Mouse (Mus musculus) T-helper 1 cell (primary cell): ENCODE results near the gene Fam129a.
"Not testable (repeated sequence)": the region's sequence is repeated elsewhere in the genome, so short reads cannot be mapped to it uniquely, and the experiment has no call there.

ENCODE experiments used
- in situ Hi-C: fragments of 300-600 bp; cut with MboI, MseI; formaldehyde crosslinking; loops from one replicate; pipeline ENCODE4 v1.15.1; 2025; ENCODE audit warnings: high pct_unique_total_duplicates

The Fam129a gene

DNA sequence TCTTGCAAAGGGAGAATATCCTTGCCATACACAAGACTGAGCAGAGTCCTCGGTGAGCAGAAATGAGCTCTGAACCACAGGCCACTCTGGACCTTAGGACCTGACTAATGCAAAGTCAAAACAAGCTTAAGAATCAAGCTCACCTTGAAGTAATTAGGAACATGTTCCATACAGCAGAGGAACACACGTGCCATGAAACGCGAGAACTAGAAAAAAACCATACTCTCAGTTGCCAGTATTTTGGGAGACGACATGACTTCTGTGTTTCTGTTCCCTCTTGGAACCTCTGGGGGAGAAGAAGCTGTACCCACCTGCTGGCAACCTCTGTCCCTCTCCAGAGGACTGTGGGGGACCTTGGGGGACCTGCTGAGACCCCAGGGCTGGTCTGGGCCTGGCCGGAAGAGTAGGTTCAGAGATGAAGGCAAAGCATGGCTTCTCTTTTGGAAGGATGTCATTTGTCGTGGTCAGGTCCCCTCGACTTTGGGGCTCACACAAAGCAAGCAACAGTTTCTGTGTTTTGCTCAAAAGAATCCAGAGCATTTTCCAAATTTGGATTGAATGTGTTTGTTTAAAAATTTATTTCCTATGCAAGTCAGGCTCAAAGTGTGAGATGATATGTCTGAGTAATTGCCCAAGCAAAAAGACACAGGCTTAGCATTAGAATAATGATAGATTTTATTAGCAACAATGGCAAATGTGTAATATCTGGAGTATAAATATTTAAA, 12.6 kb downstream of the Fam129a start:
- in situ Hi-C loops: no loop called here

DNA sequence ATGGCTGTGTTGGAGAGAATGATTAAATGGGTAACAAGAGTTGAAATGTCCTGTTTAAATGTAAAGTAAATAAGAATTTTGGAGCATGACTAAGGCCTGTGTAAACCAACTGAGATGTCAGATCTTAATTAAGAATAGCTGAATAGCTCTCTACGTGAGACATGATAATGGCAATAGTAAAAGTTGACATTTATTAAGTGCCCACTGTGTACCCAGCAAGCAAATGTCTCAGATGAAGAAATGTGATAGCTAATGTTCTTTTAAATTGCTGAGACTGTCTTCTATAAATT, 13.1 kb downstream of the Fam129a start:
- in situ Hi-C loops: no loop called here

DNA sequence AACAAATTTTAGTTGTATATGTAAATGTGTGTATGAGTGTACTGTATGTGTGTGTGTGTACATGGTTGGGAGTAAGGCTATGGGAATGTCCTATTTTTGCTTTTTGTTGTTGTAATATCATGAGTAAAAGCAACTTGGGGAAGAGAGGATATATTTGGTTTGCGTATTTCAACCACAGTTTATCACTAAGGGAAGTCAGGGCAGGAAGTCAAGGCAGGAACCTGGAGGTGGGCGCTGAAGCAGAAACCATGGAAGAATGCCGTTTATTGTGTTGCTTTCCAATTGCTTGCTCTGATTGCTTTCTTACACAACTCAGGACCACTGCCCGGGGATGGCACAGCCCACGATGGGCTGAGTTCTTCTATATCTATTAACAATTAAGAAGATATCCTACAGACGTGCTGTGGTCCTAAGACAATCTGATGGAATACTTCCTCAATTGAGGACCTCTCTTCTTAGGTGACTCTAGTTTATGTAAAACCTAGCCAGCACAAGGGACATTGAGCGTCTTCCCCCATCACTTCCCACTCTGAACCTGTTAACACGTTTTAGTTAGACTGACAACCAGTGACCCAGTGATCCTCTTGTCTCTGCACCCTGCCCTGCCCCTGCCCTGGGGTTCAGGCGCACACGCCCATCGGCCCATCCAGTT, 13.7 kb downstream of the Fam129a start:
- in situ Hi-C loops: no loop called here

DNA sequence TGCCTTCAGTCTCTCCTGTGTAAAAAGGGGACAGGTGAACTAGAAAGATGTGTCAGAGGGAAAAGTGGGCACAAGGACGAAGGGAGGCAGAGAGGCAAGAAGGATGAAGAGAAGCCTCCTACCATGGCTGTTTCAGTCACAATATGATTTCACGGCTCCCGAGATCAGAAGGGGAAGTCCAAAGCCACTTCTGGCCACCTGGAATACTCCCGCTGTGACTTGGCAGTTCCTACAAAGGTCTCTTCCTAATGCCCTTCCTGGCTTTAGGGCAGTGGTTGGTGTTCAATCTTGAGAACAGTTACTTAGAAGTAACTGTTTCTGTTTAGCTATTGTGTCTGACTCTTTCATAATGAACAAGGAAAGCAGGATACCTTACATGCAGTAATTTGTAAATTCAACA, 14.7 kb downstream of the Fam129a start:
- in situ Hi-C loops: no loop called here

DNA sequence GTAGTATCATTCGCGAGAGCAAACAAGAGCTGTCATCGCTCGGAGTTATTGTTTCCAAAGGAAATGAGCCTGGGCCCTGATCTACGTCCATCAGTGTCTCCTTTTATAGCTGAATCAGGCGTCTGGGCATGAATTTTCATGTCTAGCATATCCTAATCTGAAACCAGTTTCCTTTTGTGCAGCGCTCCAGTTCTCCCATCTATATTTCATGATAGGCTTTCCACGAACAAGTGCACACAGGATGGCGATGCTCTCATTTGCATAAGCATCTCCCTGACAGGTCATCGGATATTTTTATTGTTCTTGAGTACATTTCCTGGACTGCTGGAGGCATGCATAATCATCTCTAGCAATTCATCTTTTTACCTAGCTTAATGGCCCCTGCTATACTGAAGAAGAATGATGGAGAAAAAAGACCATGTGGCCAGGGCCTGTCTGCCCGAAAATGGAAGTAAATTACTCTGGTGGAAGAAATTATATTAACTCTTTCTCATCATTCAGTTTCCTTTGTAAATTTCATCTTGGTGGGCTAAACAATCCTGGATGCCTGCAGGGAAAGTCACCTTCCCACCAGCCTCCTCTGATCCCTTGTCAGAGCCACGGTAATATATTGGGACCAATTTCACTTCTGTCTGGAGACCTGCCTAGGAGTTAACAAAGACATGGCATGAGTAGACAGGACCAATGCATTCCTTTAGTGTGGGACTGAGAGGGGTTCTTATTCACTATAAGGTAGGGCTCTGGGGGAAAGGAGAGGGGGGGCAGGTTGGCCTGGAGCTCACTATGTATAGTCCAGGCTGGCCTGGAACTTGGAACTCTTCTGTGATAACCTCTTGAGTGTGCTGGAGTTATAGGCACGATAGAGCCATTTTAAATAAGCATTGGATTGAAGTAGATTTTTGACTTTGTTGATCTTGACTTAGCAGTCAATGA, 21.4 kb downstream of the Fam129a start:
- in situ Hi-C loops: no loop called here

DNA sequence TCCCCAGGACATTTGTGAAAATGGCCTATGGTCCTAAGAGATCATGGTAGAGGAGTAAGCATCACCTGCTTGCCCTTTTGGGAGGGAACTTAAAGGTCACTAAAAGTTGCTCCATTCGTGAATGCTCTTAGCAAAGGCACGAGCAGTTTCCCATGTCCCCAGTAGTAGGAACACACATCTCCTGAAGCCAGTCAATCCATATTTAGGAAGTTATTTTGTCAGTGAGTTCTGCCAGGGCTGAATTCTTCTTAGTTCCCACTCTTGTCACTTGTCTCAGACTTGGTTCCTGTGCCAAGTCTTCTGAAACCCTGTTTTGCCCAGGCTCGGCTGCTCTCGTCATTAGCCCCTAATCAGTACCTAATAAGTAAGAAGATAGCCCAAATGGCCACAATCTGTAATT, 23.9 kb downstream of the Fam129a start:
- in situ Hi-C loops: no loop called here

DNA sequence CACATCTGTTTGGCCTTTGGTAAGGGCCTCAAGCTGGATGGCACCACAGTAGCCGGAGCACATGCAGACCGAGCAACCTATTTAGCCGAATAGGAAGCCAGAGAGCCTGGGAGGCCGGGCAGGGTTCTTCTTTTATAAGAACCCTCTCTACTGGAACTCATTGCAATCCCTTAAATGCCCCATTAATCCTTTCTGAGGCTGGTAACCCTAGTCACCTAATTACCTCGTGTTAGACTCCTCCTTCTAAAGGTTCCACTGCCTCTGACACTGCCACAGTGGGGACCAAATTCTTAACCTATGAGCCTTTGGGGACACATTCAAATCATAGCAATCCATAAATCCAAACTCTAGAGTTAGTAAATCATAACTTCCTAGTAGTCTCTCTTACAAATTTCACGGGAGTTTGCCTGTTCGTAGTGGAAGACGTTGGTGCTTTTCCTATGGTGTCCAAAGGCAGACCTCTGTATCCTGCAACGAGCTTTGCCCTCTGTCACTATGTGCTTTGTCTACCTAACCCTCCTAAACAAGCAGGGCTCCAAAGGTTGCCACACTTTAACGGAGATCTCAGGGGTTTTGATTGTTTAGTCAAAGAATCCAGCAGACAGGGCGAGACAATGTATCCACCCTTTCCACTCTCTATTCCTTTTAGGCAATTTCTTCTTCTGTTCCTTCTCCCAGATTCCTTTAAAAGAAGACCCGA, 24.8 kb downstream of the Fam129a start:
- in situ Hi-C loops: no loop called here

DNA sequence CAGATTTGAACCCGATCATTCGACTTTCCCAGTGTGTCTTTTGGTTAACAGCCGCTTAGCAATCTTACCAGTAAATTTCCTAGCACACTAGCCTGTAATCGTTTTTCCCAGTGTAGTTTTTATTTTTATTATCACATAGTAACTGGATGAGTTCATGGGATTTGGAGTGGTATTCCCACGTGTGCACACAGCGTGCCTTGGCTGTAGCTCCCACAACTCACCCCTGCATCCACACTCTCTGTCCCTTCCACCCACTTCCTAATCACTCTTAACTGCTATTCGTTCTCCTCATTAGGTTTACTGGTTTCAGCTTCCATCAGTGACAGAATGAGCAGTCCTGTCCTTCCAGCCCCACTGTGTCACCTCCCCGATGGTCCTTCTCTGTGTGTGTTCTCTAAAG, 25.6 kb downstream of the Fam129a start:
- in situ Hi-C loops: no loop called here

DNA sequence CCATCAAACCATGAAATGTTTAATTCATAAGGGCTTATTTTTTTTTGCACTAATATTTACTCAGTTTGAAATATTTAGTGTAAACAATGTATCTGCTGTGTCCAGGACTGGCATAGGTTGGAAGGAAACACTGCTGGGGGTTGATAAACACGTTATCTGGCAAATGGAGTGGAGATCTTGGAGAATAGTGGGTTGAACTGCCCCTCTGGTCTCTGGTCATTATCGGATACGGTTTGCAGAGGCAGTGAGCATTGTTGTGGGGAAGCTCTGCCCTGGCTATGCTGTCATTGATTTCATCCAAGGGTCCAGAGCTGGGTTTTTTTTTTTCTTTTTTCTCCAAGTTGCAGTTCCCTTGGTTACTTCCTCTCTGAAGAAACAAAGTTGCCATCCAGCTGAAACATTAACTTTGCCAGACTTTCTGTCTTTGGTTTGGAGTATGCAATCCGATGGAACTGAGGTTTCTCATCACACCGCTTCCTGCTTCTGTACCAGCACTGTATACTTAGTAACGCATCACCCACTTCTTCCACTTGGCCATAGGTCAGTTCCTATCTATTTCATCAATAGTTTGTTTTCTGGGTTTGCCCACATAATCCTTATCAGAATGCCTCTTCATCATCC, 26.8 kb downstream of the Fam129a start:
- in situ Hi-C loops: no loop called here

DNA sequence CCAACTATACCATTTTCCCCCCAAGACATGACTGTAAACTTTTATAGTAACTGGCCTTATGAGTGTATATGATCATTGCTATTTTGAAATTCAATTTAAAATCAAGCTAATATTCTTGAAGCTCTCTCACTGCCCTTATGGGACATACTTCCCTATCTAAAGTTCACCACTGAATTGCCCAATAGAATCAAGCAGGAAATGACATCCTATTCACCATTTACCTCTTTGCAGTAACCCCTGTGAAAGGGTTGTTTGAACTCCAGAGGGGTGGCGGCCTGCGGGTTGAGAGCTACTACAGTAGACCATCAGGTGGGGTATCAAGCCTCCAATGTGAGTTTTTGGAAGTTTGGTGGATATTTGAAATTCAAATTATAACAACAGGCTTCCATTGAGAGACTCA, 27.9 kb downstream of the Fam129a start:
- in situ Hi-C loops: no loop called here

DNA sequence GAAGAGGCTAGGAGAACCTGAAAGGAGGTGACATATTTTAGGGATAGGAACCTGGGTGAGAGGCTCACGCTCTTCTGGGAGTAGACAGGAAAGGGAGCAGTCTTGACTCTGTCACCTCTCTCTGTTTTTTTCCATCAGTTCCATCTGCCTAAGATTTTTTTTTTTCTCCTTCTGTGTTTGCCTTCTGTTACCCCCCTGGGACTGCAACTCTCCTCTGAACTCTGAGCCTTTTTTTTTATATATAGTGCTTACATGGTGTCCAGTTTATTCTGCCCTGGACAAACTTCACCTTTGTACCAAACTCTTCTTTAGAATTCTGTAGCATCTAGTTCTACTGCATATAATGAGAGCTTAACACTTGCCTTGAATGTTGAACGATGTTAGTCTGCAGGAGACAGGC, 33.3 kb downstream of the Fam129a start:
- in situ Hi-C loops: loop anchor here (5.0 kb wide), 1 partner anchor 57 kb away; no protein-coding TSS in a partner anchor

DNA sequence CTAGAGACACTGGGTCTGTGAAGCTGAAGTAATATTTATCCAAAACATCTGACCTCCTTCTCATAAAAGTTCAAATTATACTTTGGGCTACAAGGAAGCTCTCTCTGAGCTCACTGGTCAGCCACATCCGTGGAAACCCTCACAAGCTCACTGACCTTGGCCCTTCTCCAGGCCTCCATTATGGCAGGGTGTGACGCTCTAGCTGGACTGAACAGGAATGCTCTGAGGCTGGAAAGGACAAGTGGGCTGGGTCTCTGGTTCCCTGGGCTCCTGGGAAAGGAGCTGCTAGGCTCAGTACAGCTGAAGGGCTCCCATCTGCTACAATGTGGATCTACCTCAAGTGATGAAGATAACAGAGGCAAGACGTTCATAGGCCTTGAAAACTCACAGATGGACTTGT, 37.0 kb downstream of the Fam129a start:
- in situ Hi-C loops: not testable (repeated sequence)

DNA sequence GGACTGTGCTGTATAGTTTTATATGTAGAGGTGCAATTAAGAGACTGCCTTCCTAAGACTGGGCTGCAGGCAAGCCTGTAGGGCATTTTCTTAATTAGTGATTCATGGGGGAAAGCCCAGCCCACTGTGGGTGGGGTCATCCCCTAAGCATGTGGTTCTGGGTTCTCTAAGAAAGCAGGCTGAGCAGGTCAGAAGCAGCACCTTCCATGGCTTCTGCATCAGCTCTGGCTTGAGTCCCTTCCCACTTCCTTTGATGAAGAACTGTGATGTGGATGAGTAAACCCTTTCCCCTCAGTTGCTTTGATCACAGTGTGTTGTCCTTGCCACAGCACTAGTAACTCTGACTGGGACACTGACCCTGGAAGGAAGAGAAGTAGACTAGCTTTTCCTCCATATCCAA, 39.6 kb downstream of the Fam129a start:
- in situ Hi-C loops: no loop called here

DNA sequence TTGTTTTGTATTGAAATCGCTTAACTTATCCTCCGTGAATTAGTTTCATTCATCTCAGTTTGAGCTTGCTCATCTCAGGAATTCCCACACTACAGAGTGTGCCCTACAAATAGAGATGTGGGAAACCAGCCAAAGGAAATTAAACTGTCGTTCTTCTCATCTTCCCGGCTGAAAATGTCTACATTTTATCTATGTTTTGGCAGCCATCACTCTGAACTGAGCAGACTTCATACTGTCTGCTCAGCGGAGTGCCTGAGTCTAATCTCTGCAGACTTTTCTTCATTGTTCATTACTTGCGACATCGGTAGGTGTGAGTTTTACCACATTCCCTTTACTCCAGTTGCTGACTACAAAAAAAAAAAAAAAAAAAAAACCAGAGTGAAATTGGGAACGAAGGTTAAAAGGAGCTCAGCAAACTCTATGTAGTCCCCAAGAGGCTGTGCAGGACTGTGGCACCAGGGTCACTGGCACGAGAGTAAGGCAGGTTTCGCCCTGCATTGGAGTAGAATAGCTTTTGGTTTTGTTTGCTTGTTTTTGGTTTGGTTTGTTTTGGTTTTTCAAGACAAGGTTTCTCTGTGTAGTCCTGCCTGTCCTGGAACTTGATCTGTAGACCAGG, 43.4 kb downstream of the Fam129a start:
- in situ Hi-C loops: no loop called here

DNA sequence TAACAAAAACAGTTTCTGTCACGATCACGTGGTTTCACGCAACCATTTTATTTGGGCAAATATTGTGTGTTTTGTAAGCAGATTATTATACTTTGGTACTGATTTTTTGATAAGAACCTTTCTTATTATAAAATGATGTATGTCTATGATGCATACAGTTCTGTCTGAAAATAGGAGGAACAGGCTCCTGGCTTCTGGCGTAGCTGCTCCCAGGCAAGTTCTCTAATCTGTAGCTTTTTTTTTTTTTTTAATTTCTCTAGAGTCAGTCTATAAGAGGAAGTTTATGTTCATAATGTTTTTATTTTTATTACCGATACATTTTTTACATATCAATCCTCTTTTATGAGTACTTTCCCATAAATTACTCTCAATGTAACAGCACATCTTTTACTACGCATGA, 44.6 kb downstream of the Fam129a start:
- in situ Hi-C loops: no loop called here

DNA sequence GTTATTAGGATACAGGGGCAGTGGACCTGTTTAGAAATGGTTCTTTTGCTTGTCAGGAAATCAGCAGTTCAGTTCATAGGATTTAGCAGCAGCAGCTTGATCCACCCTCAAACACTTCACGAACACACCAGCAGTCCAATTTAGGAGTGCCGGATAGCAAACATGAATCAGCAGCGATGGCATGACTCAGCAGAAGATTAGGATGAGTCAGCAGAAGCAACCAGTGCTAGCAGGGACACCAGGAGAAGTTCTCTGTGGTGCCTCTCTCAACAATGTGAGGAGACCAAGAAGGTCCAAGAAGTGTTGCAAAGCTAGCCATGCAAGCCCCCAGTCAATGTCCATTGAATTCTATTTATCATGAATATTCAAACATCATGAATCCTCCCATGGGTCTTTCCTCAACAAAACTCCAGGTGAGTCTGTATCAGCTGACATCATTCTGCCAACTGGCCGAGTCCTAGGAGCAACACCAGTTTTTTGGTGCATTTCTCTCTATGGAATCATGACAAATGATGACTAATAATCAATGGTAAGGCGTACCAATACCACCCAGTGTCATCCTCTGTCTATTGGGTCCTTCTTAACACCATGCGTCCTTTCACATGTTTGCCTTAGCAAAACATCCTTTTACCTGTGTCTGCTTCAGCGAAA, 45.7 kb downstream of the Fam129a start:
- in situ Hi-C loops: no loop called here

DNA sequence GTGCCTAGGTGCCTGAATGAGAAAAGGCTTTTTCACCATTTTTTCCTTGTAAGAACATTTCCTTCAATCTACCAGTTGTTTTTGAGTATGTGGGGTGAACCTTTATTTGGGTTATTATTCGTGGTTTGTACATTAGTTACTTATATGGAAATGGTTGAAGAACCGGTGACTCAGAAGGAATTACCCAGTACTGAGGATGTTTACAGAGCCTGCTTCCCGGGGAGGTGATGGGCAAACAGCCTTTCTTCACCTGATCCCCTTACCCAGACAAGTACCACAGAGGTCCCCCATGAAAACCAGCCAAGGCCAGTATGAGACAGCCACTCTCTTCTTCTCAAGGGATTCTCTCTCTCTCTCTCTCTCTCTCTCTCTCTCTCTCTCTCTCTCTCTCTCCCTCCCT, 47.3 kb downstream of the Fam129a start:
- in situ Hi-C loops: no loop called here

DNA sequence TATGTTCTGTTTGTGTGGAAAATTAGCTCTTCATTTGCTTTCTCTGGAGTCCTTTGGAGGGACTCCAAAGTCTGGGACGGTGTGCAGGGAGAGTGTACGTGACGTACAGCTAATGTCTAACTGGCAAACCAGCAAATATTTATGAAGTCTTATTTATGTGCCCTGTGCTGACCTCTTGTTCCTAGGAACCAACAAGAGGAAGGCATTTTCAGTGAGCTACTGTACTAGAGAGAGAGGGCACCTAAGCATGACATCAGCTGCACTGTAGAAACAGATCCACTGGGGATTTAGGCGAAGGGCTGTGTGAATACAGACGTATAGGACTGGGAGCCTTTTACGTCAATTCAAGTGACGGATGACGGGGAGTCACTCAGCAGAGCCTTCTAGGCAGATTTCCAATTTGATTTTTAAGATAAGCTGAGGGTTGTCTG, 48.3 kb downstream of the Fam129a start:
- in situ Hi-C loops: no loop called here

DNA sequence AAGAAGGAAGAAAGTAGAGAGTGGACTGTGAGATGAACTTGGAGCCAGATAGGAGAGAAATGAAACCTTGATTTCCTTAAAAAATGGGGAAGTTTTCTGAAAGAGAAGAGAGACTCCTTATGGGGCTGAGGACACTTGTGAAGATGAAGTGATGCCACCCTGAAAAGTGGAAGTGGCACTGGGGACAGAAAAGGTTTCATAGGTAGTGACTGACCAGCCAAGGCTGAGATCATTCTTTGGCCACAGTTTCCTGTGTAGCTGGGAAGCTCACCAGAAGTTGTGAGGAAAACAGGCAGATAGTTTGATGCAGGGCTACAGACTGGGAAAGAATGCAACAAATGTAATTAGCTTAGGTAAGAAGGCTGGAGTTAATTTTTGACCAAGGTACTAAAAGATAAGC, 49.7 kb downstream of the Fam129a start:
- in situ Hi-C loops: no loop called here

DNA sequence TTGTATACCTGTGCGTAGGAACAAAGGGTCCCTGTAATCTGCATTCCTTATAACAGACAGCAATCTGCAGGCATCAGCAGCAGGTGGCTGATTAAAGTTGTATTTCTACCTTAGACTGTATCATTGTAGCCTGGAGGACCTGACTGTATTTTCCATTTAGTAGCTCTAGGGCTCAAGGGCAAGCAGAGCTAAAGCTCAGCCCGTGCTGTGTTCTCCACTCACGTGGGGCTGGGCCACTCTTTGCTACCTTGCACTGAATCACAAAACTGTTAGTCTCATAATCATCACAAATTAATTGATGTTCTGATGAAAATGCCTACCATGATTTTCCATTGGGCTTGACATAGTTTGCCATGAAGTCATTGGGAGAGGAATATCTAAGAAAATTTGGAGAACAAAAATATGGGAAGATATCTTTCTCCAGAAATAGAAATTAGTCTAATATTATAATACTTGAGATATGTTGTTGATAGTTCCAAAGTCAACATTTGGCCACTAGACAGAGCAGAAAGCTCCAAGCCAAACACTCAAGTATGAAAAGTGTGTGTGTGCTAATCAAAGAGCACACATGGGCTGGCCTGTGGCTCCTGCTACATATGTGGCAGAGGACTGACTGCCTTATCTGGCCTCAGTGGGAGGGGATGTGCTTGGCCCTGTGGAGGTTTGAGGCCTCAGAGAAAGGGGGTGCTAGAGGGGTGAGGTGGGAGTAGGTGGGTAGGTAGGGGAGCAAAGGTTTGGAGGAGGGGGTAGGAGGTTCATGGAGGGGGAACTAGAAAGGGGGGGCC, 53.6 kb downstream of the Fam129a start:
- in situ Hi-C loops: no loop called here
